Mouse (Mus musculus) lung, postnatal 0 days (tissue): ENCODE measurements around the gene Fbln5. TPM values are rescaled to one million over a fixed set of nuclear protein-coding genes. Genes with fewer than 3 reads are reported as not detected.

Source experiments
- ATAC-seq: fragments of 200-750 bp; cut with Nextera tagmentation; 2 replicates; pipeline ENCODE4 v1.8.0; 2017; ENCODE audit warnings: moderate library complexity
- DNase-seq: peaks from one replicate; pipeline ENCODE4 v3.0.0-alpha.2; 2016; ENCODE audit warnings: low spot score
- H3K27ac ChIP-seq: fragments of 300-500 bp; sonication (generic); 2 replicates; pipeline ENCODE4 v1.5.1; 2014; ENCODE audit warnings: antibody characterized with exemption, mild to moderate bottlenecking, low read length, mixed read lengths
- H3K27me3 ChIP-seq: fragments of 300-500 bp; sonication (generic); replicated peaks from 2 replicates; pipeline ENCODE4 v1.6.1; 2014; ENCODE audit warnings: low read length, mixed read lengths; ENCODE audit not compliant: insufficient read depth
- H3K36me3 ChIP-seq: fragments of 300-500 bp; sonication (generic); 2 replicates; pipeline ENCODE4 v1.6.1; 2014; ENCODE audit warnings: low read length, mixed read lengths; ENCODE audit not compliant: insufficient read depth
- H3K4me1 ChIP-seq: fragments of 300-500 bp; sonication (generic); 2 replicates; pipeline ENCODE4 v1.6.1; 2014; ENCODE audit warnings: antibody characterized with exemption, low read depth, low read length, mixed read lengths; ENCODE audit not compliant: insufficient read depth
- H3K4me2 ChIP-seq: fragments of 300-500 bp; sonication (generic); replicated peaks from 2 replicates; pipeline ENCODE4 v1.6.1; 2014; ENCODE audit warnings: low read depth, mild to moderate bottlenecking, low read length, moderate library complexity, mixed read lengths
- H3K4me3 ChIP-seq: fragments of 300-500 bp; sonication (generic); 2 replicates; pipeline ENCODE4 v1.5.1; 2014; ENCODE audit warnings: low read depth, low read length
- H3K9ac ChIP-seq: fragments of 300-500 bp; sonication (generic); replicated peaks from 2 replicates; pipeline ENCODE4 v1.6.1; 2014; ENCODE audit warnings: low read depth, mild to moderate bottlenecking
- H3K9me3 ChIP-seq: fragments of 300-500 bp; sonication (generic); 2 replicates; pipeline ENCODE4 v1.6.1; 2016; ENCODE audit warnings: low read length, mixed read lengths
- CTCF ChIP-seq: IDR thresholded peaks from 2 replicates; pipeline ENCODE4 v1.5.1; 2016; ENCODE audit warnings: antibody characterized with exemption, mild to moderate bottlenecking
- EP300 ChIP-seq: IDR thresholded peaks from 2 replicates; pipeline ENCODE4 v1.6.1; 2016; ENCODE audit warnings: antibody characterized with exemption, mild to moderate bottlenecking, control low read depth
- WGBS: fragments of 180-500 bp; shearing (Covaris S2); extraction: QIAGEN DNeasy Blood & Tissue Kit; methylation state at CpG from one replicate; pipeline ENCODE4 v1.1.7; 2014; 5-methylcytosine and 5-hydroxymethylcytosine counted together
- polyA plus RNA-seq: library from polyadenylated mRNA; unstranded; fragments of >200 nt; fragmentation: Nextera tagmentation; extraction: Ambion mirVana; gene quantifications from 2 replicates; pipeline ENCODE4 v1.2.1, GENCODE M21; 2015

The Fbln5 gene
- polyA plus RNA-seq, 1 experiment from 2014 or later = 408 TPM

DNA sequence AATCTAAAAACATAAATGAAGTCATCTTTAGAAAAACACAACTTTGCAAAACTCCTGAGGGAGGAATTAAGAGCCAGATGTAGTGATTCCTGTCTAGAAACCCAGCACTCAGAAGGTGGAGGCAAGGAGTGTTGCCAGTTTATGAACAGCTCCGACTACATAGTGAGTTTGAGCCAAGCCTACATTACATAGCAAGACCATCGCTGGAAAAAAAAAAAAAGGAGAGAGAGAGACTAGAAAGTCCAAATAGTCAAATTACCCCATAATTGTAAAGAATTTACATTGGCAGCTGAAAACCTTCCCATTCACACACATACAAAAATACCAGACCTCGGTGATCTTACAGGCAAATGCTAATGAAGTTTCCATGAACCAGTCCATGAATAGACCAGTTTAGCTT is 29.6 kb downstream of the Fbln5 start:
- TF ChIP-seq EP300 = 0 out of 2 replicates have a peak, but pooled peaks have one; percentile 19
- no peak for TF ChIP-seq CTCF
- no peak overlapping the region for H3K4me3 ChIP-seq
- 48% methylated on average over 3 of the region's 3 CpGs for whole genome bisulfite sequencing
- DNase-seq (peak; percentile 60), ATAC-seq (peak; percentile 28; the same call in 1 of the 2 replicates)
- H3K4me1 ChIP-seq = no peaks in the 10 kb centered on the region
- no peaks in the 10 kb centered on the region for H3K27me3 ChIP-seq
- no peak overlapping the region for H3K27ac ChIP-seq
- H3K36me3 ChIP-seq = no peaks in the 10 kb centered on the region
- no peak overlapping the region for H3K4me2 ChIP-seq
- no peak overlapping the region for H3K9ac ChIP-seq
- H3K9me3 ChIP-seq = no peaks in the 10 kb centered on the region

- peak; percentile 68 for DNase-seq
- Histone ChIP-seq H3K36me3 (no peaks in the 10 kb centered on the region), H3K4me3 (no peak overlapping the region)
Measured at GRCm38 (mm10) chr12:101782787-101783186, 36.1 kb downstream of the Fbln5 start.

DNA sequence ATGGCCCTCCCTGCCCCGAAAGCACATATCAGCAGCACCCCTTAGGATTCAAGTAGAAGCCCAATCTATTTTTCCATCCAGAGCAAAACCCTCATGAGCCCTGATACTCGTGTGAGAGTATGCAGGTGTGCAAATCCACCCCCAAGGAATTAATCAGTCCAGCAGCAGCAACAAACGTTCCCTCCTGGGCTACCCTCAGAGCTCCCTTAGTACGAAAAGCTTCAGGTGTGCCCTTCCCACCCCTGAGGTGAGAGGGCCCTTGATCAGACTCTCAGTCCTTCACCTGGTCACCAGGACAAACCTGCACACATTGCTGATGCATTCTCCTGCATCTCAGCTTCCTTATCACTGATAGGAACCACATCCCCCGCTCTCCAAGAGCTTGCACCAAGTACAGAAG is 37.9 kb downstream of the Fbln5 start:
- ATAC-seq = no peak
- Histone ChIP-seq H3K36me3 (no peaks in the 10 kb centered on the region), H3K9me3 (no peaks in the 10 kb centered on the region), H3K27me3 (no peaks in the 10 kb centered on the region), H3K4me1 (peaks cover 10% of the 10 kb centered on the region; the same call in 1 of the 2 replicates), H3K4me3 (no peak overlapping the region), H3K4me2 (no peak overlapping the region), H3K27ac (no peak overlapping the region), H3K9ac (no peak overlapping the region)
- DNase-seq = no peak
- WGBS = 53% methylated on average over 5 of the region's 5 CpGs
- TF ChIP-seq EP300 (no peak), CTCF (no peak)

More at GRCm38 (mm10) chr12:101782787-101783186, 36.1 kb downstream of the Fbln5 start:
- Histone ChIP-seq H3K27me3 (no peaks in the 10 kb centered on the region), H3K4me1 (peaks cover 6% of the 10 kb centered on the region; the same call in 1 of the 2 replicates), H3K9me3 (no peaks in the 10 kb centered on the region), H3K9ac (no peak overlapping the region), H3K27ac (no peak overlapping the region), H3K4me2 (no peak overlapping the region)
- peak; percentile 70 for ATAC-seq
- WGBS = 30% methylated on average over 2 of the region's 2 CpGs
- TF ChIP-seq EP300 (no peak), CTCF (peak; percentile 73)

DNA sequence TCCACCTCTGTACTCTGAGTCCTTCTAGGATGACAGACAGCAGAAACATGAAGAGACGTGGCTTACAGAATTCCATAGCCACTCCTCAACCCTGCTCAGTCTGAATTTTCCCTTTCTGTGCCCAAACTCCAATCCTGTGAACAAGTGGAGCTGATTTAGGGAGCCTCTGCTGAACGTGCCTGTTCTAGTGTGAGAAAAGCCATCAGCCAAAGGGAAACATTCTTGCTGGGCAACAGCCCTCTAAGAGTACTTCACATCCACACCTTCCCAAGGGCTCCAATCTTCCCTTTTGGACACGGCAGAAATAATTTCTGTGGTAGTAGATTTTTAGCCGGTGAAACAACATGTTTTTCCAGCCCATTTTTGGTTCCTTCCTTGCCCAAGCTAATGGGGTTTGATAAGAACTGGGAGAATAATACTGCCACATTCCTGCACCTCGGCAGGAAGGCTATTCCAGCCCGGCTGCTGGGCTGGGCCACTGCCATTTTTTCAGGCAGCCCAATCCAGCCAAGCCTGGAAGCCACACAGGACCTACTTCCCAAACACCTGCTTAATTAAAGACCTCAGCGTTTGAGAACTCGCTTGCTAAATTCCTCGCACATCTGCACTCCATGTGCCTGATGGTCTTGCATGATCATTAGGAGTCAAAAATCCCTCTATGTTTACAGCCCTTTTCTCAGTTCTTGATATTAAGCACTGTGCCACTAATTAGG is 41.1 kb downstream of the Fbln5 start:
- 35% methylated on average over 9 of the region's 9 CpGs for WGBS
- DNase-seq (no peak), ATAC-seq (peak; percentile 59)
- TF ChIP-seq EP300 (no peak; the same call in 1 of the 2 replicates), CTCF (no peak)
- Histone ChIP-seq H3K4me2 (no peak overlapping the region), H3K4me1 (peaks cover 16% of the 10 kb centered on the region), H3K9me3 (no peaks in the 10 kb centered on the region), H3K36me3 (no peaks in the 10 kb centered on the region), H3K9ac (no peak overlapping the region), H3K27me3 (no peaks in the 10 kb centered on the region), H3K27ac (peak overlapping the region; percentile 54), H3K4me3 (no peak overlapping the region)

DNA sequence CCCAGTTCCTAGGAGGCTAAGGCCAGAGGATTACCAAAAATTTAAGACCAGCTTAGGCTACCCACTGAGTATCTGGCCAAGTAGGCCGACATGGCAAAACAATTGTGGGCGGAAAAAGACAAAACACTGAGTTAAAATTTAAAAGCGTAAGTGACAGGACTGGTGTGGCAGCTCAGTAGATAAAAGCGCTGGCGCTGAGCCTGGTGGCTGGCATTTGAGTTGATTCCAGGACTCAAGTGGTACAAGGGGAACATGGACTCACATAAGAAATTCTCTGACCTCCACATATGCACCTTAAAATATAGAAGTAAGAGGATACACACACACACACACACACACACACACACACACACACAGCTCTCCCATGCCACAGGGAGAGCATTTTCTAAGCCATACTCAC is 42.5 kb downstream of the Fbln5 start:
- peak overlapping the region; percentile 48; the same call in 1 of the 2 replicates for H3K27ac ChIP-seq

GRCm38 (mm10) chr12:101774116-101774515 is 44.7 kb downstream of the Fbln5 start:
- no peak for ATAC-seq
- H3K4me1 ChIP-seq = peaks cover 17% of the 10 kb centered on the region
- H3K4me2 ChIP-seq = no peak overlapping the region
- DNase-seq = no peak
- H3K9ac ChIP-seq = no peak overlapping the region
- WGBS = 29% methylated on average over 4 of the region's 4 CpGs
- no peak overlapping the region for H3K4me3 ChIP-seq
- H3K27ac ChIP-seq = no peak overlapping the region
- no peaks in the 10 kb centered on the region for H3K36me3 ChIP-seq
- H3K27me3 ChIP-seq = no peaks in the 10 kb centered on the region
- TF ChIP-seq CTCF (no peak), EP300 (no peak)
- no peaks in the 10 kb centered on the region for H3K9me3 ChIP-seq

More for the DNA sequence above, 42.5 kb downstream of the Fbln5 start:
- Histone ChIP-seq H3K36me3 (no peaks in the 10 kb centered on the region), H3K9me3 (no peaks in the 10 kb centered on the region), H3K27me3 (no peaks in the 10 kb centered on the region), H3K4me2 (no peak overlapping the region), H3K4me3 (no peak overlapping the region), H3K4me1 (peaks cover 14% of the 10 kb centered on the region), H3K9ac (no peak overlapping the region)
- 0 out of 2 replicates have a peak, but pooled peaks have one; percentile 18 for TF ChIP-seq EP300
- TF ChIP-seq CTCF = no peak
- DNase-seq = peak; percentile 65
- peak; percentile 42; the same call in 1 of the 2 replicates for ATAC-seq
- WGBS = 55% methylated on average over 5 of the region's 5 CpGs
